Comparison of ENCODE assay signal across 30 mouse cellular contexts in genomic region chr13:9429884-9430283, GRCm38 (mm10).
DNase-seq lines count a peak whose midpoint lies in the region; ATAC-seq and TF ChIP-seq lines count a peak whose summit lies in the region.
"Had no signal": no experiment of that assay in that cellular context is flagged by ENCODE, and none has a peak within 500 bp of the region (broad histone marks: within the 10 kb centered on the region; RNA-seq: fewer than 3 reads in every experiment).

No protein-coding gene starts in this region.

- H3K27ac ChIP-seq in midbrain, postnatal 0 days (ENCODE audit: low read depth, low read length) = no peak overlapping the region
- H3K27ac ChIP-seq: forebrain, embryonic 10.5 days; hindbrain, embryonic 15.5 days; intestine, embryonic 15.5 days; layer of hippocampus, adult 2 months; left cerebral cortex, adult 2 months; limb, embryonic 12.5 days; liver, embryonic 15.5 days; stomach, postnatal 0 days had no signal

- H3K4me2 ChIP-seq in myocyte (ENCODE audit: low read depth) = peak overlapping the region; percentile 37
- no peak overlapping the region for H3K4me2 ChIP-seq in midbrain, postnatal 0 days (ENCODE audit: low read depth, low read length, poor library complexity, severe bottlenecking)
- H3K4me2 ChIP-seq: heart, embryonic 11.5 days; hindbrain, embryonic 15.5 days; intestine, embryonic 15.5 days; limb, embryonic 12.5 days; liver, embryonic 15.5 days; lung, embryonic 14.5 days; midbrain, embryonic 11.5 days had no signal

- peaks cover 19% of the 10 kb centered on the region for H3K79me2 ChIP-seq in myocyte (ENCODE audit: control insufficient read depth, insufficient read depth)

- H3ac ChIP-seq in myocyte (ENCODE audit: control insufficient read depth, insufficient read length) = no peak overlapping the region

- TF ChIP-seq CTCF in midbrain, postnatal 0 days (IDR thresholded peaks at IDR 0.05) = no peak

- WGBS in midbrain, postnatal 0 days = 98% methylated on average over 1 of the region's 1 CpGs

- peaks cover 38% of the 10 kb centered on the region for H3K4me1 ChIP-seq in megakaryocyte, embryonic 14.5 days
- no peaks in the 10 kb centered on the region for H3K4me1 ChIP-seq in midbrain, postnatal 0 days (ENCODE audit: insufficient read depth, low read length)
- H3K4me1 ChIP-seq: forebrain, embryonic 10.5 days; hindbrain, embryonic 15.5 days; intestine, embryonic 15.5 days had no signal

- ATAC-seq in megakaryocyte, adult 5-6 weeks (ENCODE audit: poor library complexity, severe bottlenecking) = no peak
- no peak for ATAC-seq in midbrain, postnatal 0 days (ENCODE audit: low FRiP score)
- ATAC-seq: forebrain, embryonic 16.5 days; intestine, embryonic 15.5 days had no signal

- H3K9ac ChIP-seq in midbrain, postnatal 0 days (replicated peaks; ENCODE audit: low read length, poor library complexity, severe bottlenecking) = no peak overlapping the region
- H3K9ac ChIP-seq: hindbrain, embryonic 15.5 days; intestine, embryonic 15.5 days; limb, embryonic 12.5 days; liver, embryonic 15.5 days; lung, embryonic 14.5 days had no signal

- peak overlapping the region; percentile 69 for H3K4me3 ChIP-seq in megakaryocyte, embryonic 14.5 days (replicated peaks)
- H3K4me3 ChIP-seq in myocyte = no peak overlapping the region
- H3K4me3 ChIP-seq in midbrain, postnatal 0 days (ENCODE audit: low read depth, low read length) = no peak overlapping the region
- H3K4me3 ChIP-seq: forebrain, embryonic 10.5 days; hindbrain, embryonic 15.5 days; intestine, embryonic 15.5 days; layer of hippocampus, adult 2 months; left cerebral cortex, adult 2 months; limb, embryonic 12.5 days; liver, embryonic 15.5 days had no signal

- H3K36me3 ChIP-seq in megakaryocyte, embryonic 14.5 days (replicated peaks; ENCODE audit: low read length) = peaks cover 3% of the 10 kb centered on the region
- no peaks in the 10 kb centered on the region for H3K36me3 ChIP-seq in myocyte (ENCODE audit: control insufficient read depth, insufficient read depth)
- no peaks in the 10 kb centered on the region for H3K36me3 ChIP-seq in midbrain, postnatal 0 days (ENCODE audit: insufficient read depth, low read length)
- H3K36me3 ChIP-seq: forebrain, embryonic 10.5 days; hindbrain, embryonic 15.5 days; intestine, embryonic 15.5 days; limb, embryonic 12.5 days; liver, embryonic 15.5 days had no signal

- peak; percentile 32 for DNase-seq in CD4-positive, CD25-positive, alpha-beta regulatory T cell, adult 2 months (ENCODE audit: low read depth, low spot score)
- DNase-seq in adipocyte (ENCODE audit: low spot score) = peak; percentile 26
- no peak for DNase-seq in spleen, adult 12 weeks (ENCODE audit: low spot score)
- no peak for DNase-seq in midbrain, postnatal 0 days (ENCODE audit: low spot score)
- DNase-seq: adrenal gland, adult 2 months; B cell, adult 2 months; cerebellum, adult 2 months; cerebellum, postnatal 14 days; gastrocnemius, postnatal 10 days; heart, postnatal 10 days; kidney, adult 2 months; kidney, postnatal 36 days; lung, embryonic 14.5 days; lung, postnatal 14 days; right cerebral cortex, postnatal 25 days; spleen, adult 18-20 months had no signal

- H3K27me3 ChIP-seq in megakaryocyte, embryonic 14.5 days (replicated peaks) = no peaks in the 10 kb centered on the region
- no peaks in the 10 kb centered on the region for H3K27me3 ChIP-seq in myocyte (ENCODE audit: control insufficient read depth, insufficient read depth, insufficient read length)
- no peaks in the 10 kb centered on the region for H3K27me3 ChIP-seq in midbrain, postnatal 0 days (ENCODE audit: insufficient read depth, low read length)
- H3K27me3 ChIP-seq: hindbrain, embryonic 15.5 days; intestine, embryonic 15.5 days; limb, embryonic 12.5 days; liver, embryonic 15.5 days had no signal

- TF ChIP-seq POLR2A in myocyte (IDR thresholded peaks at IDR 0.05; ENCODE audit: insufficient read length, low read depth) = no peak

- H3K9me3 ChIP-seq in megakaryocyte, embryonic 14.5 days = peaks cover 4% of the 10 kb centered on the region; the same call in 1 of the 2 replicates
- no peaks in the 10 kb centered on the region for H3K9me3 ChIP-seq in midbrain, postnatal 0 days (ENCODE audit: low read length)
- H3K9me3 ChIP-seq: hindbrain, embryonic 15.5 days; intestine, embryonic 15.5 days; limb, embryonic 12.5 days; liver, embryonic 15.5 days had no signal

TF ChIP-seq in myocyte, 11 proteins besides CTCF, POLR2A, EP300 and RAD21:
- TF ChIP-seq REST (IDR thresholded peaks at IDR 0.05; ENCODE audit: insufficient read depth, insufficient read length) = no peak
- no peak for TF ChIP-seq E2F4 (IDR thresholded peaks at IDR 0.05; ENCODE audit: insufficient read depth)
- TF ChIP-seq MYOD1 (IDR thresholded peaks at IDR 0.05; ENCODE audit: control insufficient read depth in 1 of 3, insufficient read length in 2 of 3, low read depth in 2 of 3) = no peak
- no peak for TF ChIP-seq USF1 (IDR thresholded peaks at IDR 0.05; ENCODE audit: low read depth)
- TF ChIP-seq POLR2AphosphoS2 (IDR thresholded peaks at IDR 0.05; ENCODE audit: insufficient read length, low read depth) = no peak
- TF ChIP-seq CEBPB (IDR thresholded peaks at IDR 0.05; ENCODE audit: insufficient read depth, poor library complexity, severe bottlenecking) = no peak
- TF ChIP-seq TCF12 (IDR thresholded peaks at IDR 0.05; ENCODE audit: insufficient read depth, poor library complexity, severe bottlenecking) = no peak
- no peak for TF ChIP-seq MAX (IDR thresholded peaks at IDR 0.05; ENCODE audit: low read depth)
- no peak for TF ChIP-seq SRF (IDR thresholded peaks at IDR 0.05; ENCODE audit: control insufficient read depth, insufficient read length, low read depth)
- no peak for TF ChIP-seq TCF3 (IDR thresholded peaks at IDR 0.05; ENCODE audit: insufficient read length, low read depth)
- no peak for TF ChIP-seq MYOG (IDR thresholded peaks at IDR 0.05; ENCODE audit: control insufficient read depth in 1 of 3, insufficient read depth in 1 of 3, insufficient read length in 2 of 3, low read depth in 2 of 3)

Comparison
In these comparisons a context has a peak if more than half of its experiments do, and no peak if none do; other contexts are left out.
1. DNase-seq: peak in CD4-positive, CD25-positive, alpha-beta regulatory T cell, adult 2 months (single experiment) and adipocyte (single experiment); none in spleen, adult 12 weeks (single experiment) and midbrain, postnatal 0 days (single experiment).